Mouse (Mus musculus) thymus, adult 2 months (tissue): ENCODE results near the gene Morn5.

Source experiments
- CTCF ChIP-seq: fragments of 200-500 bp; IDR thresholded peaks from 2 replicates; pipeline ENCODE4 v1.5.1; 2012; ENCODE audit warnings: mild to moderate bottlenecking, control low read depth, low read length, moderate library complexity, borderline replicate concordance; ENCODE audit not compliant: control insufficient read depth, poor library complexity, insufficient read depth; ENCODE audit errors: extremely low read depth
- POLR2A ChIP-seq: fragments of 200-500 bp; IDR thresholded peaks from 2 replicates; pipeline ENCODE4 v1.6.1; 2012; ENCODE audit warnings: mild to moderate bottlenecking, low read length, control low read depth, moderate library complexity; ENCODE audit not compliant: control insufficient read depth, poor library complexity, insufficient read depth; ENCODE audit errors: extremely low read depth

GRCm38 (mm10) chr2:36090853-36091741, 41.8 kb downstream of the Morn5 start:
- TF ChIP-seq CTCF (no peak), POLR2A (no peak)
